Mouse (Mus musculus) CD8-positive naive resting alpha-beta T cell, adult 57 days (primary cell): ENCODE measurements around the gene Dram2. TPM values are rescaled to one million over a fixed set of nuclear protein-coding genes. Genes with fewer than 3 reads are reported as not detected.

Experiments
- total RNA-seq: library from RNA; stranded (reverse); gene quantifications from one replicate; pipeline ENCODE4 v1.2.4, GENCODE M21; 2023

The Dram2 gene
- total RNA-seq, result 33.0 TPM

DNA sequence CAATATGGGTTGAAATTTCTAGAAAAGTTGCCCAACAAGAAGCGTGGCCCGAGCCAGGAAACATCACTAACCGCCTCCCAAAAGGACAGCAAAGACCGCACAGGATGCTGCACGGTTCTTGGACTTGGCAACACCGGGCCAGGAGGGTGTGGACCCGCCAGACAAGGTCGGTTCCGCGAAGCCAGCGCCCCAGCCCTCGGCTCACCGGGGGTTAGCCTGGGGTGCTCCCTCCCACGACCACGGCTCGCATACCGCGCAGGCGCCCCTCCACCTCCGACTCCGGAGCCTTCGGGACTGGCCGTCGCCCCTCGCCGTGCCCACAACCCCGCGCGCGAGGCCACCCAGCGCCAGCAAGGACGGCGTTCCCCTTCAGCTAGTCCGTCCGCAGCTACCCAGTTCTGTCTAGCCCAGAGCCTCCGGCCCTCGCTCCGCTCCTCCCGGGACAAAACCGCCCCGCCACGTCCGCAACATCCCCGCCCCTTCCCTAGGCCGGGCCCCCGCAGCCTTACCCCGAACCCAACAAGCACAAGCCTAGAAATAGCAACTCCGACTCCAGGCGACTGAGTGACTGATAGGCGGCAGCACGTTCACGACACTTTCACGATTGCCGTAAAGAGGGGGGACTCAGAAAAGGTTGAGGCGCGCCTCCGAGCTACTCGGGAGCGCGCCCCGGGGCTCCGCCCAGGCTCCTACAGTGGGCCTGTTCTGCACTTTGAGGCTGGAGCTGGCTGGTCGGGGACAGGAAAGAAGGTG lies at the start of gene Dram2, which contains the start of gene Cept1:
Gene Dram2, plus strand, starts transcription at position 628 of the 753 bp plus-strand sequence.
Gene Cept1, minus strand, starts transcription at position 632 of the 753 bp plus-strand sequence.

Other genes with a start within 250 kb of the Dram2 start
- gene Chil6, start 141.6 kb upstream of the Dram2 start, total RNA-seq, result 0.92 TPM
- gene Dennd2d, start 65.4 kb upstream of the Dram2 start, total RNA-seq, result 119 TPM
- gene Cept1, start within 50 bp of the Dram2 start, total RNA-seq, result 48.3 TPM
- 44.1 TPM for gene Lrif1, start 137.2 kb downstream of the Dram2 start, total RNA-seq
- 616 TPM for gene Cd53, start 242.4 kb downstream of the Dram2 start, total RNA-seq